Mouse (Mus musculus) adrenal gland, adult (tissue): ENCODE data around the gene Trdmt1.
"Not testable (repeated sequence)": the region's sequence is repeated elsewhere in the genome, so short reads cannot be mapped to it uniquely, and the experiment has no call there.

Source experiments
- DNase-seq, 2 experiments: peaks; one replicate each; pipeline ENCODE4 v3.0.0; 2022 to 2023; ENCODE audit warnings: low spot score in 1 of 2; ENCODE audit not compliant: inconsistent age in 2 of 2

Gene Trdmt1

GRCm38 (mm10) chr2:13544193-13544824 lies at the start of gene Trdmt1:
TSS of gene Trdmt1 (minus strand) at chr2:13544668.
- peak; percentile 88 to 97 for DNase-seq

- DNase-seq, result no peak
Measured at GRCm38 (mm10) chr2:13593328-13593727, 48.9 kb upstream of the Trdmt1 start.

- DNase-seq, result not testable (repeated sequence)
Measured at GRCm38 (mm10) chr2:13583746-13584145, 39.3 kb upstream of the Trdmt1 start.

GRCm38 (mm10) chr2:13582184-13582583 lies 37.7 kb upstream of the Trdmt1 start:
- no peak for DNase-seq

GRCm38 (mm10) chr2:13579991-13580390 lies 35.5 kb upstream of the Trdmt1 start:
- DNase-seq, result peak in 1 of 2 experiments; percentile 48

- DNase-seq, result no peak
Measured at GRCm38 (mm10) chr2:13579315-13579714, 34.8 kb upstream of the Trdmt1 start.

- peak in 1 of 2 experiments; percentile 37 for DNase-seq
Measured at GRCm38 (mm10) chr2:13578473-13579152, 34.1 kb upstream of the Trdmt1 start.

- DNase-seq, result no peak
Measured at GRCm38 (mm10) chr2:13577399-13577798, 32.9 kb upstream of the Trdmt1 start.

- DNase-seq, result peak in 1 of 2 experiments; percentile 55
Measured at GRCm38 (mm10) chr2:13575926-13576325, 31.5 kb upstream of the Trdmt1 start.

GRCm38 (mm10) chr2:13575287-13575801 lies 30.9 kb upstream of the Trdmt1 start:
- DNase-seq, result peak; percentile 71 to 92

- DNase-seq, result no peak
Measured at GRCm38 (mm10) chr2:13574801-13575150, 30.3 kb upstream of the Trdmt1 start.

- DNase-seq, result peak; percentile 65 to 88
Measured at GRCm38 (mm10) chr2:13574066-13574800, 29.8 kb upstream of the Trdmt1 start.

GRCm38 (mm10) chr2:13573408-13574065 lies 29.1 kb upstream of the Trdmt1 start, which contains the start of gene Vim:
TSS of gene Vim (plus strand) at chr2:13573927.
- peak; percentile 84 to 93 for DNase-seq

- DNase-seq, result no peak
Measured at GRCm38 (mm10) chr2:13572647-13573407, 28.4 kb upstream of the Trdmt1 start.

GRCm38 (mm10) chr2:13572101-13572553 lies 27.7 kb upstream of the Trdmt1 start:
- peak in 1 of 2 experiments; percentile 43 for DNase-seq

- no peak for DNase-seq
Measured at GRCm38 (mm10) chr2:13570122-13570521, 25.7 kb upstream of the Trdmt1 start.

GRCm38 (mm10) chr2:13560396-13560795 lies 15.9 kb upstream of the Trdmt1 start:
- no peak for DNase-seq

GRCm38 (mm10) chr2:13559729-13560128 lies 15.3 kb upstream of the Trdmt1 start:
- no peak for DNase-seq

GRCm38 (mm10) chr2:13559303-13559702 lies 14.8 kb upstream of the Trdmt1 start:
- no peak for DNase-seq

- DNase-seq, result peak in 1 of 2 experiments; percentile 45
Measured at GRCm38 (mm10) chr2:13558607-13559262, 14.3 kb upstream of the Trdmt1 start.
